Mouse (Mus musculus): Measurements from ENCODE around the gene Cobl.
A peak's percentile ranks its signal among the peaks of the same experiment; 100 is the strongest.

The Cobl gene

GRCm38 (mm10) chr11:12464181-12465162, at the start of gene Cobl:
Gene Cobl (minus strand): TSS chr11:12464960.
- DNase-seq, result peak; percentile 38 to 57

- DNase-seq, result no peak
Measured at GRCm38 (mm10) chr11:12513796-12514195, 49.0 kb upstream of the Cobl start.

- no peak for DNase-seq
Measured at GRCm38 (mm10) chr11:12506371-12506890, 41.7 kb upstream of the Cobl start.

GRCm38 (mm10) chr11:12503756-12504155, 39.0 kb upstream of the Cobl start:
- DNase-seq, result no peak

- no peak for DNase-seq
Measured at GRCm38 (mm10) chr11:12501721-12502120, 37.0 kb upstream of the Cobl start.

- no peak for DNase-seq
Measured at GRCm38 (mm10) chr11:12493791-12494190, 29.0 kb upstream of the Cobl start.

GRCm38 (mm10) chr11:12479856-12480403, 15.2 kb upstream of the Cobl start:
- DNase-seq, result peak in 1 of 2 experiments; percentile 40

- no peak for DNase-seq
Measured at GRCm38 (mm10) chr11:12474299-12474935, 9.7 kb upstream of the Cobl start.

GRCm38 (mm10) chr11:12473625-12474298, 9.0 kb upstream of the Cobl start:
- peak in 1 of 2 experiments; percentile 40 for DNase-seq

- DNase-seq, result no peak
Measured at GRCm38 (mm10) chr11:12469638-12470037, 4.9 kb upstream of the Cobl start.

GRCm38 (mm10) chr11:12468661-12469060, 3.9 kb upstream of the Cobl start:
- DNase-seq, result no peak

GRCm38 (mm10) chr11:12467836-12468235, 3.1 kb upstream of the Cobl start:
- no peak for DNase-seq

- no peak for DNase-seq
Measured at GRCm38 (mm10) chr11:12467217-12467616, 2.5 kb upstream of the Cobl start.

- no peak for DNase-seq
Measured at GRCm38 (mm10) chr11:12466606-12467005, 1.8 kb upstream of the Cobl start.

- no peak for DNase-seq
Measured at GRCm38 (mm10) chr11:12465229-12465628, 469 bp upstream of the Cobl start.

GRCm38 (mm10) chr11:12463615-12464170, 1.1 kb downstream of the Cobl start:
- peak in 1 of 2 experiments; percentile 17 for DNase-seq

GRCm38 (mm10) chr11:12459781-12460581, 4.8 kb downstream of the Cobl start:
- DNase-seq, result no peak

- no peak for DNase-seq
Measured at GRCm38 (mm10) chr11:12458814-12459213, 5.9 kb downstream of the Cobl start.

- no peak for DNase-seq
Measured at GRCm38 (mm10) chr11:12458392-12458791, 6.4 kb downstream of the Cobl start.

GRCm38 (mm10) chr11:12448101-12448500, 16.7 kb downstream of the Cobl start:
- no peak for DNase-seq

GRCm38 (mm10) chr11:12445222-12445621, 19.5 kb downstream of the Cobl start:
- no peak for DNase-seq

Data from lung, adult 18-20 months (tissue).